Mouse (Mus musculus) C2C12 (cell line): ENCODE results near the gene Fpr-rs4.

Source experiments
- CTCF ChIP-seq: IDR thresholded peaks from one replicate; pipeline ENCODE4 v1.5.1; 2011; ENCODE audit not compliant: control insufficient read depth, insufficient read depth, insufficient read length
- FOSL1 ChIP-seq: IDR thresholded peaks from one replicate; pipeline ENCODE4 v1.8.0; 2011; ENCODE audit warnings: mild to moderate bottlenecking, low read length; ENCODE audit not compliant: poor library complexity, insufficient read depth, severe bottlenecking
- MAX ChIP-seq: IDR thresholded peaks from one replicate; pipeline ENCODE4 v1.6.1; 2011; ENCODE audit warnings: mild to moderate bottlenecking, control low read depth
- MYOD1 ChIP-seq: IDR thresholded peaks from one replicate; pipeline ENCODE4 v1.6.1; 2011; ENCODE audit warnings: low read depth; ENCODE audit not compliant: control insufficient read depth, insufficient read length
- USF1 ChIP-seq: IDR thresholded peaks from one replicate; pipeline ENCODE4 v1.6.1; 2011; ENCODE audit warnings: low read depth, mild to moderate bottlenecking, control low read depth, moderate library complexity

DNA sequence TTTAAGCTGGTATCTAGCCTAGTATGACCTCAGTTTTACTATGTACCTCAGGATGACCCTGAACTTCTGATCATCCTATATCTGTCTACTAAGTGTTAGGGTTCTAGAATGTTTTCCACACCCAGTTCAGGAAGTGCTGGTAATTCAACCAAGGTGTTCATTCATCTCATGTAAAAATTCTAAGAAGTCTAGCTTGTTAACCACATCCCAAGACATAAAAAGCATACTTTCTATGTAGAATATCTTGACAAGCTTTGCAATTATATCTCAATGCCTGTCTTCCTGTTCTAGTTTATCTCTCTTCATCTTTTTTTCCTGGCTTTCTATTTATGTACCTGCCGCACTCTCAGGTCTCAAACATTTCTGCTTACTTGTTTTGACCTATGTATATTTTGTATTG is 16.8 kb upstream of the Fpr-rs4 start:
- no peak for TF ChIP-seq CTCF
- TF ChIP-seq USF1: no peak
- TF ChIP-seq MYOD1: no peak
- no peak for TF ChIP-seq MAX
- no peak for TF ChIP-seq FOSL1
